Mouse (Mus musculus) embryonic facial prominence, embryonic 15.5 days (tissue): ENCODE measurements at regions not wholly inside any gene's neighbourhood (a gene's known extent, or its start where the extent isn't known, plus 50 kb on each side); places are given as distances from the start of the nearest gene placed in this dataset.
A peak's percentile ranks its signal among the peaks of the same experiment; 100 is the strongest.

Experiments
- ATAC-seq: fragments of 200-750 bp; cut with Nextera tagmentation; 2 replicates; pipeline ENCODE4 v1.8.0; 2017; ENCODE audit warnings: low read depth, moderate TSS enrichment; ENCODE audit not compliant: insufficient number of reproducible peaks, low FRiP score, low TSS enrichment
- H3K27ac ChIP-seq: fragments of 300-500 bp; sonication (generic); replicated peaks from 2 replicates; pipeline ENCODE4 v1.5.1; 2015; ENCODE audit warnings: mild to moderate bottlenecking, inconsistent platforms
- H3K27me3 ChIP-seq: fragments of 300-500 bp; sonication (generic); 2 replicates; pipeline ENCODE4 v1.6.1; 2015; ENCODE audit warnings: inconsistent platforms
- H3K36me3 ChIP-seq: fragments of 300-500 bp; sonication (generic); 2 replicates; pipeline ENCODE4 v1.6.1; 2015; ENCODE audit warnings: mild to moderate bottlenecking, inconsistent platforms
- H3K4me1 ChIP-seq: fragments of 300-500 bp; sonication (generic); 2 replicates; pipeline ENCODE4 v1.6.1; 2015; ENCODE audit warnings: inconsistent platforms
- H3K4me2 ChIP-seq: fragments of 300-500 bp; sonication (generic); replicated peaks from 2 replicates; pipeline ENCODE4 v1.6.1; 2015; ENCODE audit warnings: mild to moderate bottlenecking, inconsistent platforms
- H3K4me3 ChIP-seq: fragments of 300-500 bp; sonication (generic); replicated peaks from 2 replicates; pipeline ENCODE4 v1.5.1; 2015; ENCODE audit warnings: mild to moderate bottlenecking, inconsistent platforms
- H3K9ac ChIP-seq: fragments of 300-500 bp; sonication (generic); 2 replicates; pipeline ENCODE4 v1.6.1; 2015; ENCODE audit warnings: inconsistent platforms
- H3K9me3 ChIP-seq: fragments of 300-500 bp; sonication (generic); replicated peaks from 2 replicates; pipeline ENCODE4 v1.6.1; 2016; ENCODE audit warnings: inconsistent platforms
- WGBS: fragments of 180-500 bp; shearing (Covaris S2); methylation state at CpG from one replicate; pipeline ENCODE4 v1.1.7; 2015; 5-methylcytosine and 5-hydroxymethylcytosine counted together

- Histone ChIP-seq H3K36me3 (no peaks in the 10 kb centered on the region), H3K27me3 (no peaks in the 10 kb centered on the region), H3K4me3 (no peak overlapping the region), H3K4me2 (no peak overlapping the region), H3K9me3 (no peaks in the 10 kb centered on the region), H3K4me1 (peaks cover 12% of the 10 kb centered on the region; the same call in 1 of the 2 replicates), H3K27ac (no peak overlapping the region), H3K9ac (no peak overlapping the region)
- 81% methylated on average over 9 of the region's 9 CpGs for WGBS
- ATAC-seq = no peak
Measured at GRCm38 (mm10) chr8:115476071-115476470, 231.5 kb downstream of the Maf start.

GRCm38 (mm10) chr8:115475156-115475555 is 232.4 kb downstream of the Maf start:
- Histone ChIP-seq H3K9ac (no peak overlapping the region), H3K4me3 (no peak overlapping the region), H3K9me3 (no peaks in the 10 kb centered on the region), H3K4me1 (peaks cover 12% of the 10 kb centered on the region; the same call in 1 of the 2 replicates), H3K27ac (no peak overlapping the region), H3K4me2 (no peak overlapping the region), H3K36me3 (no peaks in the 10 kb centered on the region), H3K27me3 (no peaks in the 10 kb centered on the region)
- ATAC-seq = no peak
- 87% methylated on average over 10 of the region's 10 CpGs for WGBS

DNA sequence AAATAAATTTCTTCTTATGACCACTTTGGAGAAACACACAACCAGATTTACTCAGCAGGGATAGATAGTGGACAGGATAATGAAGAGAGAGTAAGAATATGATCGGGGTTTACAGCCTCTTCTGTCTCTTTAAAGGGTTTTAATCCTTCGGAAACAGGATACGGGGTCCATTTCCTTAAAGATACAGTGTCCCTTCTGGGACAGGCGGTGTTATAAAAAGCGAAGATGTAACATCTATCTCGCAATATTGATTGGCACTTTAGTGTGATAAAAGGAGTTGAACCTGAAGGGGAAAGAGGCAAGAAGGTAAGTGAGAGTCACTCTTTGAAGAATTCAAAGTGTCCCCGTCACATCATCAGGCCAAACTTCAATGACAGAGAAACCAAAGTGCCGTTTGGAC is 233.6 kb downstream of the Maf start:
- peaks cover 8% of the 10 kb centered on the region; the same call in 1 of the 2 replicates for H3K4me1 ChIP-seq
- no peak overlapping the region for H3K4me2 ChIP-seq
- no peak overlapping the region for H3K27ac ChIP-seq
- H3K9me3 ChIP-seq = no peaks in the 10 kb centered on the region
- no peak overlapping the region for H3K4me3 ChIP-seq
- 55% methylated on average over 8 of the region's 8 CpGs for WGBS
- H3K9ac ChIP-seq = no peak overlapping the region
- no peak for ATAC-seq
- H3K27me3 ChIP-seq = no peaks in the 10 kb centered on the region
- H3K36me3 ChIP-seq = no peaks in the 10 kb centered on the region

- Histone ChIP-seq H3K27ac (no peak overlapping the region), H3K4me2 (no peak overlapping the region), H3K4me3 (no peak overlapping the region), H3K9me3 (no peaks in the 10 kb centered on the region), H3K9ac (no peak overlapping the region), H3K36me3 (no peaks in the 10 kb centered on the region), H3K4me1 (peaks cover 8% of the 10 kb centered on the region; the same call in 1 of the 2 replicates), H3K27me3 (no peaks in the 10 kb centered on the region)
- no peak for ATAC-seq
- WGBS = 42% methylated on average over 9 of the region's 9 CpGs
Measured at GRCm38 (mm10) chr8:115466553-115466952, 241.0 kb downstream of the Maf start.

DNA sequence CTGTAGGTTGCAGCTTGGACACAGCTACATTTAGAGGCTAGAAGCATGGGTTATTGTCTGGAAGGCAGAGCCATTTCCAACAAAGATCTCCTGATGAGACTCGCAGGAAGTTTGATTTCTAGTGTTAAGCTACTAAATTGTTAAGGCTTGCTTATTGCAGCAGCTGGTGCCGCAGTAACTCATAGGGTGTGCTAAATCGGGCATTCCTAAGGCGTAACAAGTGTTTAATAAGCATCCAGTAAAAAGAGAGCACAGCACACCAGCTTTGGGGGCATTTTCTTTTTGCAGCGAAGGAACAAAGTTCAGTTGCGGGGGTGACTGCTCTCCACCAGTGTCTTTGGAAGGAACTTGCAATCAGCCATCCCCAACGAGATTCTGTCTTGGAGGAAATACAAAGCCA is 241.5 kb downstream of the Maf start:
- WGBS = 56% methylated on average over 7 of the region's 7 CpGs
- Histone ChIP-seq H3K4me3 (no peak overlapping the region), H3K27ac (no peak overlapping the region), H3K9me3 (no peaks in the 10 kb centered on the region), H3K36me3 (no peaks in the 10 kb centered on the region), H3K4me2 (no peak overlapping the region), H3K9ac (no peak overlapping the region), H3K27me3 (no peaks in the 10 kb centered on the region), H3K4me1 (peaks cover 8% of the 10 kb centered on the region; the same call in 1 of the 2 replicates)
- no peak for ATAC-seq

DNA sequence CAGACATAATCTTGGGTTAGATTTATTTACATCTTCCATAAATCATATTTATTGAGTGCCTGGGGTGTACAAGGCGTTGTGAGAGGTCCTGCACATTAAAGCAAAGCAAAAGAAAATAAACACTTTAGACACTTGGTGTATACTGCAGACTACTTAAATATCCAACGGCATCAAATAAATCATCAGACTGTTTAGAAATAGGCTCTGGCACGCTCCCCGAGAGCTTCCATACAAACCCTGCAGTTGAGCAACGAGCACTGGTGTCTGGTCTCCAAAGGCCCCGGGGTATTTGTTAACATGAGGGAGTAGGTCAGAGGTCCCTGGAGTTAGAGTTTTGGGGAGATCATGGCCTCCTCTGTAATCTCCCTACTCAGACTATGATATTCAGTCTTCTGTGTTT is 244.9 kb downstream of the Maf start:
- H3K27ac ChIP-seq = no peak overlapping the region
- no peak overlapping the region for H3K4me2 ChIP-seq
- ATAC-seq = no peak
- peaks cover 8% of the 10 kb centered on the region; the same call in 1 of the 2 replicates for H3K4me1 ChIP-seq
- H3K36me3 ChIP-seq = no peaks in the 10 kb centered on the region
- no peak overlapping the region for H3K4me3 ChIP-seq
- no peaks in the 10 kb centered on the region for H3K27me3 ChIP-seq
- H3K9ac ChIP-seq = no peak overlapping the region
- H3K9me3 ChIP-seq = no peaks in the 10 kb centered on the region
- 44% methylated on average over 6 of the region's 6 CpGs for WGBS

- ATAC-seq = no peak
- no peak overlapping the region for H3K4me3 ChIP-seq
- no peak overlapping the region for H3K9ac ChIP-seq
- H3K36me3 ChIP-seq = no peaks in the 10 kb centered on the region
- WGBS = 43% methylated on average over 3 of the region's 3 CpGs
- no peaks in the 10 kb centered on the region for H3K9me3 ChIP-seq
- H3K27me3 ChIP-seq = no peaks in the 10 kb centered on the region
- peaks cover 6% of the 10 kb centered on the region for H3K4me1 ChIP-seq
- H3K27ac ChIP-seq = no peak overlapping the region
- no peak overlapping the region for H3K4me2 ChIP-seq
Measured at GRCm38 (mm10) chr8:115458119-115458518, 249.5 kb downstream of the Maf start.

DNA sequence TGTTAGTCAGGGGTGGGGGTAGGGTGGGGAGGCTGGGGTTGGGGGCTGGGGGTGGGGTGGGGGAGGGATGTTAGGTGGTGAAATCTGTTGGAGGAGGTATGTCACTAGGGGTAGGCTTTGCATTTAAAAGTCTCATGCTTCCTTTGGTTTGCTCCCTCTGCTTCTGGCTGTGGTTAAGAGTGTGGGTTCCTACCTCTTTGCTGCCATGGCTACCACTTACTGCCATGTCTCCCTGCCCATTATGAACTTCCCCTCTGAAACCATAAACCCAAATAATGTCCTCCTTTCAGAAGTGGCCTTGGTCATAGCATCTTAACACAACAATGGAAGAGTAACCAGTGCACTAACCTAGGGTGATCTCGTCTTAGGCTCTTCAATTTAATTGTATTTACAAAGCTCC is 256.8 kb downstream of the Maf start:
- H3K27ac ChIP-seq = no peak overlapping the region
- no peak overlapping the region for H3K9ac ChIP-seq
- H3K36me3 ChIP-seq = no peaks in the 10 kb centered on the region
- H3K4me2 ChIP-seq = no peak overlapping the region
- WGBS = 75% methylated on average over 1 of the region's 1 CpGs
- ATAC-seq = no peak
- H3K27me3 ChIP-seq = no peaks in the 10 kb centered on the region
- no peaks in the 10 kb centered on the region for H3K9me3 ChIP-seq
- no peak overlapping the region for H3K4me3 ChIP-seq
- H3K4me1 ChIP-seq = peaks cover 6% of the 10 kb centered on the region

- H3K9me3 ChIP-seq = no peaks in the 10 kb centered on the region
- no peak overlapping the region for H3K27ac ChIP-seq
- ATAC-seq = no peak
- no peak overlapping the region for H3K4me3 ChIP-seq
- WGBS = 72% methylated on average over 3 of the region's 3 CpGs
- no peaks in the 10 kb centered on the region for H3K27me3 ChIP-seq
- H3K36me3 ChIP-seq = no peaks in the 10 kb centered on the region
- peaks cover 2% of the 10 kb centered on the region; the same call in 1 of the 2 replicates for H3K4me1 ChIP-seq
- no peak overlapping the region for H3K9ac ChIP-seq
- H3K4me2 ChIP-seq = no peak overlapping the region
Measured at GRCm38 (mm10) chr8:115448367-115448766, 259.2 kb downstream of the Maf start.

DNA sequence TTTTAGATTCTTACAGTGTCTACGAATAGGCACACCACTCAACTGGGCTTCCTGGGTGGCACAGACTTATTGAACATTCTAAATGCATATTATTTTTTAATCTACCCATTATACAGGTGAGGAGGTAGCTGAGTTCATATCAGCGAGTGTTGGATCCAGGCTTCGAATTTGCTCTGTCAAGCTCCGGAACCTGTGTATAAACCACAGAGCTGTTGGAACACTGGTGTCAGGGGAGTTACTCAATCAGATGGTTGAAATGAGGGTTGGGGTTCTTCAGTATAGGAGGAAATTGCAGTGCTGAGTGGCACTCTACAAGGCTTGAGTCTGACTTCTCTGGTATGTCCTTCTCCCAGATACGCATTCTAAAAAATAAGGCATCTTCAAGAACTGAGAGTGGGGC is 263.1 kb downstream of the Maf start:
- Histone ChIP-seq H3K9me3 (no peaks in the 10 kb centered on the region), H3K27ac (no peak overlapping the region), H3K4me1 (no peaks in the 10 kb centered on the region), H3K27me3 (no peaks in the 10 kb centered on the region; the same call in 1 of the 2 replicates), H3K4me3 (no peak overlapping the region), H3K9ac (no peak overlapping the region), H3K4me2 (no peak overlapping the region), H3K36me3 (no peaks in the 10 kb centered on the region)
- ATAC-seq = no peak
- WGBS = 94% methylated on average over 5 of the region's 5 CpGs

GRCm38 (mm10) chr8:115441943-115442550 is 265.5 kb downstream of the Maf start:
- no peak overlapping the region for H3K4me3 ChIP-seq
- H3K9me3 ChIP-seq = no peaks in the 10 kb centered on the region
- H3K36me3 ChIP-seq = no peaks in the 10 kb centered on the region
- H3K27ac ChIP-seq = no peak overlapping the region
- no peaks in the 10 kb centered on the region for H3K4me1 ChIP-seq
- H3K9ac ChIP-seq = no peak overlapping the region
- H3K27me3 ChIP-seq = no peaks in the 10 kb centered on the region; the same call in 1 of the 2 replicates
- 80% methylated on average over 6 of the region's 6 CpGs for WGBS
- ATAC-seq = 0 out of 2 replicates have a peak, but pooled peaks have one; percentile 34
- no peak overlapping the region for H3K4me2 ChIP-seq

- Histone ChIP-seq H3K9ac (no peak overlapping the region), H3K36me3 (no peaks in the 10 kb centered on the region), H3K4me3 (no peak overlapping the region), H3K9me3 (no peaks in the 10 kb centered on the region), H3K27ac (no peak overlapping the region), H3K4me2 (no peak overlapping the region), H3K27me3 (no peaks in the 10 kb centered on the region; the same call in 1 of the 2 replicates), H3K4me1 (no peaks in the 10 kb centered on the region)
- WGBS = 78% methylated on average over 6 of the region's 6 CpGs
- no peak for ATAC-seq
Measured at GRCm38 (mm10) chr8:115441323-115441722, 266.3 kb downstream of the Maf start.
